Mouse (Mus musculus) testis, adult 2 months (tissue): ENCODE data around the gene Klf13.

Experiments used
- CTCF ChIP-seq: fragments of 200-500 bp; IDR thresholded peaks from 2 replicates; pipeline ENCODE4 v1.5.1; 2012; ENCODE audit warnings: low read depth, mild to moderate bottlenecking, inconsistent platforms, low read length, moderate library complexity; ENCODE audit not compliant: control insufficient read depth, insufficient read depth, insufficient replicate concordance
- POLR2A ChIP-seq: fragments of 200-500 bp; IDR thresholded peaks from 2 replicates; pipeline ENCODE4 v1.6.1; 2012; ENCODE audit warnings: low read depth, mild to moderate bottlenecking, inconsistent platforms, low read length, moderate library complexity; ENCODE audit not compliant: control insufficient read depth

- TF ChIP-seq CTCF (no peak), POLR2A (no peak)
Observed at GRCm38 (mm10) chr7:63936188-63936985, 2.3 kb downstream of the Klf13 start.
